Mouse (Mus musculus) liver, embryonic 14.5 days (tissue): ENCODE measurements around the gene Ugp2.

Source experiments
- CTCF ChIP-seq: IDR thresholded peaks from 2 replicates; pipeline ENCODE4 v1.5.1; 2016; ENCODE audit warnings: antibody characterized with exemption, low read depth, control low read depth
- EP300 ChIP-seq: IDR thresholded peaks from 2 replicates; pipeline ENCODE4 v1.6.1; 2016; ENCODE audit warnings: antibody characterized with exemption, low read depth

GRCm38 (mm10) chr11:21398464-21398863 is 27.5 kb upstream of the Ugp2 start:
- TF ChIP-seq EP300 = no peak
- no peak for TF ChIP-seq CTCF
